Mouse (Mus musculus) small intestine, adult 2 months (tissue): ENCODE data around the gene Aff3. TPM values are rescaled to one million over a fixed set of nuclear protein-coding genes. Genes with fewer than 3 reads are reported as not detected.

Source experiments
- H3K27ac ChIP-seq: fragments of 200-500 bp; 2 replicates; pipeline ENCODE4 v1.5.1; 2012; ENCODE audit warnings: low read depth, low read length, control low read depth, inconsistent platforms; ENCODE audit not compliant: insufficient read depth
- H3K27me3 ChIP-seq: fragments of 200-500 bp; 2 replicates; pipeline ENCODE4 v1.6.1; 2012; ENCODE audit warnings: mild to moderate bottlenecking, moderate library complexity, low read length, inconsistent platforms; ENCODE audit not compliant: control insufficient read depth, insufficient read depth
- H3K36me3 ChIP-seq: fragments of 200-500 bp; 2 replicates; pipeline ENCODE4 v1.6.1; 2012; ENCODE audit warnings: mild to moderate bottlenecking, low read length, control low read depth, inconsistent platforms; ENCODE audit not compliant: control insufficient read depth, insufficient read depth
- H3K4me1 ChIP-seq: fragments of 200-500 bp; 2 replicates; pipeline ENCODE4 v1.6.1; 2012; ENCODE audit warnings: low read length, inconsistent platforms, mixed read lengths; ENCODE audit not compliant: control insufficient read depth, insufficient read depth, insufficient read length
- H3K4me3 ChIP-seq: fragments of 200-500 bp; 2 replicates; pipeline ENCODE4 v1.5.1; 2012; ENCODE audit warnings: low read depth, mild to moderate bottlenecking, control low read depth, inconsistent platforms, low read length, moderate library complexity
- CTCF ChIP-seq: fragments of 200-500 bp; IDR thresholded peaks from 2 replicates; pipeline ENCODE4 v1.5.1; 2012; ENCODE audit warnings: low read depth, mild to moderate bottlenecking, control low read depth, inconsistent platforms, low read length, moderate library complexity, mixed read lengths; ENCODE audit not compliant: insufficient replicate concordance, insufficient read length; ENCODE audit errors: extremely low read depth
- POLR2A ChIP-seq: fragments of 200-500 bp; IDR thresholded peaks from 2 replicates; pipeline ENCODE4 v1.6.1; 2012; ENCODE audit warnings: low read depth, mild to moderate bottlenecking, control low read depth, inconsistent platforms, low read length, moderate library complexity
- WGBS: fragments of 180-500 bp; shearing (Covaris S2); methylation state at CpG from one replicate; pipeline ENCODE4 v1.1.7; 2018; 5-methylcytosine and 5-hydroxymethylcytosine counted together
- polyA plus RNA-seq: library from polyadenylated mRNA; depleted of rRNA; stranded (reverse); fragments of >200 nt; gene quantifications from 2 replicates; pipeline ENCODE4 v1.2.3, GENCODE M21; 2012

Aff3 gene
- polyA plus RNA-seq, 1 experiment: 1.5 TPM

DNA sequence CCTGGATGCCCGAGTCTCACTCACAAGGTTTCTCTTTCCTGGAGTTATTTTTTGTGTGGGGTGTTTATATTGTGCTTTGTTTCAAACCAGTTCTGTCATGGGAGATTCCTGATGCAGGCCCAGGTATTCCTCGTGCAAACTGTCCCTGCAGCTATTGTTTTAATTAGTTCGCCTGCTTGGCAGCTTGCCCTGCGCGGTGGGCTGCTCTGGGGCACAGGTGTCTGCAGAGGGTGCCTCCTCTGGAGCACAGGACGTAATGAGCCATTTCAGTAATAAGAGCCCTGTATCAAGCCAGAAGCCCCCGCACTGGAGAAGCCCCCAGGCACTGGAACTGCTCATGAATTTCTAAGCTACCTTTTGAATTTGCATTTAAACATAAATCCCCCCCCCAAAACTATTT, 162.0 kb downstream of the Aff3 start:
- TF ChIP-seq CTCF (no peak), POLR2A (no peak)
- no peaks in the 10 kb centered on the region for H3K4me1 ChIP-seq
- no peaks in the 10 kb centered on the region for H3K27me3 ChIP-seq
- WGBS: 70% methylated on average over 7 of the region's 7 CpGs
- H3K4me3 ChIP-seq: no peak overlapping the region
- no peak overlapping the region for H3K27ac ChIP-seq
- H3K36me3 ChIP-seq: no peaks in the 10 kb centered on the region

DNA sequence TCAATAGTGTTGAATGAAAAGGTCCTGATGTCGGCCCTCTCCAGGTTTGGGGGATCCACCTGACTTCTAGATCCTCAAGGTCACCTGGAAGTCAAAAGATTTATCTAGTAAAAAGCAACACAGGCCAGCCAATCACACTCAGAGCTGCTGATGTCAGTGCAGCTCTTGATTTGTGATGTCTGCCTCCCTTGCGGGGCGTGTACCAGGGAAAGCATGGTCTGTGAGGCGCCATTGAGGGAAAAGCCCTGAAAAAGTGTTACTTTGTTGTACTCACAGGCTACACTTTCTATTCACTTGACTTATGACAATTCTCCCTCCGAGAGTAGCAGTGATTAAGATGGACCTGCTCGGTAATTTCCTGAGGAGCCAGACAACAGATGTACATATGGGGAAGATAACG, 163.5 kb downstream of the Aff3 start:
- no peaks in the 10 kb centered on the region for H3K36me3 ChIP-seq
- no peaks in the 10 kb centered on the region for H3K4me1 ChIP-seq
- WGBS: 82% methylated on average over 7 of the region's 7 CpGs
- TF ChIP-seq CTCF (no peak), POLR2A (no peak)
- no peak overlapping the region for H3K27ac ChIP-seq
- no peak overlapping the region for H3K4me3 ChIP-seq
- H3K27me3 ChIP-seq: no peaks in the 10 kb centered on the region

DNA sequence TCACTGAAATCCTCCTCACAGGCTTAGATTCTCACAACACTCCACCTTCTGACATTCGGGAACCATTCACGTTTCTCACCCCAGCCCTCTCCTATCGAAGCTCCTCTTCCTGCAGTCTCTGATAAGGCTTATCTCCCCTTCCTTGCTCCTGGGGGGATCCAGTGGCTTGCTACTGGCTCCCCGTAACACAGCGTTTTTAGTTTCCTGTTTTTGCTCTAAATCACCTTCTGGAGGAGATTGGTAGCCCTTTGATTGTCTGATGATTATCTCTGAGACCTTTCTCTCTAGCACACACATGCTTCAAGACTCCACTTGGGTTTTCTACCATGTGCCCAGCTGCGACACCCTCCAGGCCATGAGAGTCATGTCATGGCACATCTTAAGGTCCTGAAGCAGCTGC, 165.3 kb downstream of the Aff3 start:
- no peak for TF ChIP-seq POLR2A
- no peak for TF ChIP-seq CTCF
- Histone ChIP-seq H3K27ac (no peak overlapping the region), H3K27me3 (no peaks in the 10 kb centered on the region), H3K4me3 (no peak overlapping the region), H3K36me3 (no peaks in the 10 kb centered on the region), H3K4me1 (no peaks in the 10 kb centered on the region)
- WGBS: 47% methylated on average over 6 of the region's 6 CpGs

DNA sequence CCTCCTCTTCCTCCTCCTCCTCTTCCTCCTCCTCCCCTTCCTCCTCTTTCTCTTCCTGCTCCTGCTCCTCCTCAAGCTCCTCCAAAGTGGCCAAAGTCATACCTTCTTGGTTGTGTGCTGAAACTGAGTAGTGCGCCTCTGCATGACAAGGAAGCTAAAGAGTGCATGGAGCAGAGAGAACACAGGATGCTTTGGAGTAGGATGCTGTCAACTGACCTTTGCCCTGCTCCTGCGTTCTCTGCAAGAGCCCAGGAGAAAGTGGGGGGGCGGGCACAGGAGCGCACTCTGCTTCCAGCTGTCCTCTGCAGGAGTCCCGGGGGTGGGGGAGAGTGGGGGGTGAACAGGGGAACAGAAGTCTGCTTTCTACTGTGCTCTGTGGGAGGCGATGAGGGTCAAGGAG, 167.2 kb downstream of the Aff3 start:
- Histone ChIP-seq H3K36me3 (no peaks in the 10 kb centered on the region), H3K27ac (no peak overlapping the region), H3K4me3 (no peak overlapping the region), H3K27me3 (no peaks in the 10 kb centered on the region), H3K4me1 (no peaks in the 10 kb centered on the region)
- 60% methylated on average over 6 of the region's 6 CpGs for WGBS
- no peak for TF ChIP-seq POLR2A

DNA sequence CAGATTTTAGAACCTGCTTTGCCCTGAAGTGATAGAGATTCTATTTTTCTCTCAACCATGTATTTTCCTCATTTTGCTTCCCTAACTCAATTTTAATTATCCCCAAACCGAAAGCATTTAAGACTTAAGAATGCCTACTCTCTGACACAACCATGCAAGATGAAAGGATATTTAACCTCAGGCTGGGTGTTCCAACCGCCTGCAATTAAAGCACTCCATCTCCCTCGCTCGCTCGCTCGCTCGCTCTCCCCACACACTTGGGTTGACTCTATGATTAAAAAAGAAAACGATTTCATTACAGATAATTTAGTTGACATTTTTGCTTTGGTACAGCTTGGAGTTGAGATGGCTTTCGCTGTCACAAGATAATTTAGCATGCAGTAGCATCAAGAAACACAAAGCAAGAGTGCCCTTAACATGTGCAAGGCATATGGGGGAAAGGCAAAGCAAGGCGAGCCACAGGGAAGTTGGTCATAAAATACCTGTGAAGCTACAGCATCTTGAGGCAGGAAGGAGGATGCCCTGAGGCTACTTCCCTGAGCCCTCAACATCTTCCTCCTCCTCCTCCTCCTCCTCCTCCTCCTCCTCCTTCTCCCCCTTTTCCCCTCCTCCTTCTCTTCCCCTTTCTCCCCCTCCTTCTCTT, 167.7 kb downstream of the Aff3 start:
- no peak overlapping the region for H3K27ac ChIP-seq
- WGBS: 87% methylated on average over 10 of the region's 10 CpGs
- no peaks in the 10 kb centered on the region for H3K4me1 ChIP-seq
- TF ChIP-seq POLR2A: no peak
- TF ChIP-seq CTCF: no peak
- H3K27me3 ChIP-seq: no peaks in the 10 kb centered on the region
- H3K36me3 ChIP-seq: no peaks in the 10 kb centered on the region
- no peak overlapping the region for H3K4me3 ChIP-seq

DNA sequence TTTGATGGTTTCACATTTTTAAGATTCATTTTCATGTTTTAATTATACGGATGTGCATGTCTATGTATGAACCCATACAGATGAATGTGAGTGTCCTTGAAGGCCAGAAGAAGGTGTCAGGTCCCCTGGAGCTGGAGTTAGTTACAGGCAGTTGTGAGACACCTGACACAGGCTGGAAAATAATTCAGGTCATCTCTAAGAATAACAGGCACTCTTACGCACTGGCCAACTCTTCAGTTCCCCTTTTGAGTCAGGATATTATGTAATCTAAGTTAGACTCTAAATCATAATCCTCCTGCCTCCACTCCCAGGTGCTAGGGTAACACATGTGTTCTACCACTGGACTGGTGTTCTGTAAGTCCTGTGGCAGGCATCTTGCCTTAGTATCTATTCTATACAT, 169.5 kb downstream of the Aff3 start:
- Histone ChIP-seq H3K4me1 (no peaks in the 10 kb centered on the region), H3K27ac (no peak overlapping the region), H3K4me3 (no peak overlapping the region), H3K36me3 (no peaks in the 10 kb centered on the region), H3K27me3 (no peaks in the 10 kb centered on the region)
- TF ChIP-seq POLR2A (no peak), CTCF (no peak)
- 86% methylated on average over 2 of the region's 2 CpGs for WGBS

DNA sequence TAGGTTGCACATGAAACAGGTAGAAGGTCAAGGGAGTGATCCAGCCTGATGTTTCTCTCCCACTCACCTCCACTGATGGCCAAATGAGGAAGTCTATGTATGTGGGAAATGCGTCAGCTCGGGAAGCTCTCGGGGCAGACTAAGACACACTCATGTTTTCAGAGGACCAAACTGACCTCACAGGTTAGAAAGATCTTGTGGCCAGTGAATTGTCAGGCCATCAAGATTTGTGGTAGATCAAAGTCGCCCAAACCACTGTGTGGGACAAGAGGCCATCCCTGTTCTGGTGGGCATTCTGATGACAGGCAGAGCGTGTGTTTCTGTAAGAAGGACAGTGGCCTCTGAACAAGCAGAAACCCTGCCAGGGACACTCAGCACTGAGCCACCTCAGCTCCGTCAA, 175.0 kb downstream of the Aff3 start:
- H3K27me3 ChIP-seq: no peaks in the 10 kb centered on the region
- WGBS: 83% methylated on average over 6 of the region's 6 CpGs
- no peaks in the 10 kb centered on the region for H3K4me1 ChIP-seq
- no peak overlapping the region for H3K4me3 ChIP-seq
- no peak overlapping the region for H3K27ac ChIP-seq
- TF ChIP-seq CTCF: no peak
- no peak for TF ChIP-seq POLR2A
- no peaks in the 10 kb centered on the region for H3K36me3 ChIP-seq

DNA sequence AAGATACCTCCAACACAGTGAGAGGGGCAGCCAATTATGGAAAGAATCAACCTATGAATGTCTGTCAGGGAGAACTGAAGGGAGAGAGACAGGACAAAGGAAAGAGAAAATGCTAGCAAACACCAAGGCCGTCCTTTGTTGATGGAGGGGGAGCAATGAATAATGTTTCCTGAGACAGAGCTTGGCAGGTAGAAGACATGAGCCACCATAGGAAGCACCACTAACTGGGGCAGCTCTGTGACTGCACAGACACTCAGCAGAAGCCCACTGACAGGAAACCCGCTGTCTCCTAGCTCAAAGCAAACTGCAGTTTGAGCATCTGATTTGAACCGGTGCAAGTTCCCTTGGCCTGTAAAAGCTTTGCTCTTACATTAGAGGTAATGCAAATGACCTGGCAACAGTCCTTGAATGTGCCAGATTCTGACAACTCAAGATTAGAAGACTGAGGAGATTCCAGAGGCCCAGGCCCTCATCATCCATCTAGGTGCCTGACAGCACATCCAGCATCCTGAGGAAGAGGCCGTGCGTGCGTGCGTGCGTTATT, 176.0 kb downstream of the Aff3 start:
- H3K27me3 ChIP-seq: no peaks in the 10 kb centered on the region
- no peaks in the 10 kb centered on the region for H3K36me3 ChIP-seq
- no peak for TF ChIP-seq POLR2A
- TF ChIP-seq CTCF: no peak
- 81% methylated on average over 8 of the region's 8 CpGs for WGBS
- no peak overlapping the region for H3K4me3 ChIP-seq
- H3K4me1 ChIP-seq: no peaks in the 10 kb centered on the region
- no peak overlapping the region for H3K27ac ChIP-seq
